Comparison of ENCODE assay signal across 15 mouse cellular contexts in the genomic region with DNA sequence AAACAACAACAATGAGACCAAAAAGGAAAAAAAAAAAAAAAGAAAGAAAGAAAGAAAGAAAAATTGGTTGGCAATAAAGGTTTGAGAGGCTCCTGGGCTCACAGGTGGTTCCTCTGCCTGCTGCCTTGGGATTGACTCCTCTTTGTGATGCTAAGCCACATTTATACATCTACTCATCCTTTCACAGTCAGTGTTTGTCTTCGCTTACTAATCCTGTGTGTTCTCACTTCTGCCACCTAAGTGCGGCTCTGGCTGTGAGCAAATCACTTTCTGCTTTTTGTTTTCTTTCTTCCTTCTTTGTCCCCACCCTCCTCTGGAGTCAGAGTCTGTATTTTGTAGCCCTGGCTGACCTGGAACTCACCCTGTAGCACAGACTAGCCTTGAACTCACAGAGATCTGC. TPM values are rescaled to one million over a fixed set of nuclear protein-coding genes. Genes with fewer than 3 reads are reported as not detected.
DNase-seq lines count a peak whose midpoint lies in the region; ATAC-seq and TF ChIP-seq lines count a peak whose summit lies in the region.
"Had no signal": no experiment of that assay in that cellular context is flagged by ENCODE, and none has a peak within 500 bp of the region (broad histone marks: within the 10 kb centered on the region; RNA-seq: fewer than 3 reads in every experiment).

No protein-coding gene starts in this region.

- H3K27me3 ChIP-seq in heart, adult 2 months (ENCODE audit: control insufficient read depth, insufficient read depth, low read length): no peaks in the 10 kb centered on the region
- no peaks in the 10 kb centered on the region for H3K27me3 ChIP-seq in hindbrain, embryonic 14.5 days (ENCODE audit: control insufficient read depth, insufficient read depth, low read length)
- no peaks in the 10 kb centered on the region for H3K27me3 ChIP-seq in hindbrain, postnatal 0 days (ENCODE audit: insufficient read depth, low read length)
- peaks cover 8% of the 10 kb centered on the region for H3K27me3 ChIP-seq in embryonic facial prominence, embryonic 10.5 days (replicated peaks; ENCODE audit: low read depth, poor library complexity, severe bottlenecking)
- H3K27me3 ChIP-seq: kidney, embryonic 15.5 days; limb, embryonic 12.5 days; neural tube, embryonic 15.5 days had no signal

- H3K79me2 ChIP-seq in heart, adult 2 months (replicated peaks; ENCODE audit: control insufficient read depth, insufficient read depth, low read length): 0 out of 2 replicates have a peak, but pooled peaks cover 2% of the 10 kb centered on the region

- WGBS in heart, adult 2 months: 82% methylated on average over 2 of the region's 2 CpGs
- 47% methylated on average over 2 of the region's 2 CpGs for WGBS in hindbrain, embryonic 14.5 days
- WGBS in hindbrain, postnatal 0 days: 48% methylated on average over 2 of the region's 2 CpGs
- WGBS in embryonic facial prominence, embryonic 10.5 days: 41% methylated on average over 2 of the region's 2 CpGs

- intact Hi-C loops in heart, adult 2 months (cut with DNase I): loop anchor here (10.0 kb wide), 1 partner anchor 101 kb away; no protein-coding TSS in a partner anchor
- intact Hi-C loops in heart, postnatal 36 days (cut with DNase I): loop anchor here (10.0 kb wide), 1 partner anchor 101 kb away; no protein-coding TSS in a partner anchor

- peaks cover 3% of the 10 kb centered on the region; the same call in 1 of the 2 replicates for H3K36me3 ChIP-seq in heart, adult 2 months (ENCODE audit: control insufficient read depth, insufficient read depth, low read length)
- H3K36me3 ChIP-seq in hindbrain, embryonic 14.5 days (replicated peaks; ENCODE audit: control insufficient read depth, insufficient read depth): no peaks in the 10 kb centered on the region
- H3K36me3 ChIP-seq in hindbrain, postnatal 0 days (ENCODE audit: insufficient read depth, low read length): no peaks in the 10 kb centered on the region
- no peaks in the 10 kb centered on the region for H3K36me3 ChIP-seq in embryonic facial prominence, embryonic 10.5 days (replicated peaks)
- H3K36me3 ChIP-seq: G1E; kidney, embryonic 15.5 days; limb, embryonic 12.5 days; liver, embryonic 13.5 days; neural tube, embryonic 15.5 days had no signal

- no peaks in the 10 kb centered on the region for H3K9me3 ChIP-seq in hindbrain, embryonic 14.5 days (ENCODE audit: control insufficient read depth, low read length)
- H3K9me3 ChIP-seq in hindbrain, postnatal 0 days (ENCODE audit: low read length): no peaks in the 10 kb centered on the region
- H3K9me3 ChIP-seq in embryonic facial prominence, embryonic 10.5 days: no peaks in the 10 kb centered on the region
- H3K9me3 ChIP-seq: G1E; kidney, embryonic 15.5 days; limb, embryonic 12.5 days; liver, embryonic 13.5 days; megakaryocyte, embryonic 14.5 days; neural tube, embryonic 15.5 days had no signal

- peaks cover 11% of the 10 kb centered on the region for H3K4me1 ChIP-seq in heart, adult 2 months (ENCODE audit: control insufficient read depth, insufficient read depth, low read length)
- H3K4me1 ChIP-seq in hindbrain, embryonic 14.5 days (replicated peaks; ENCODE audit: control insufficient read depth, insufficient read depth, low read length): peaks cover 16% of the 10 kb centered on the region
- no peaks in the 10 kb centered on the region for H3K4me1 ChIP-seq in hindbrain, postnatal 0 days (ENCODE audit: insufficient read depth, low read length)
- peaks cover 44% of the 10 kb centered on the region for H3K4me1 ChIP-seq in embryonic facial prominence, embryonic 10.5 days

- no peak overlapping the region for H3K9ac ChIP-seq in heart, adult 2 months (ENCODE audit: low read depth, low read length)
- H3K9ac ChIP-seq in hindbrain, embryonic 14.5 days: no peak overlapping the region
- H3K9ac ChIP-seq in hindbrain, postnatal 0 days (replicated peaks; ENCODE audit: low read length): no peak overlapping the region
- H3K9ac ChIP-seq: forebrain, postnatal 0 days; kidney, embryonic 15.5 days; limb, embryonic 12.5 days; liver, embryonic 13.5 days; neural tube, embryonic 15.5 days had no signal

- no peak for TF ChIP-seq CTCF in heart, adult 2 months (IDR thresholded peaks at IDR 0.05)
- no peak for TF ChIP-seq CTCF in hindbrain, postnatal 0 days (IDR thresholded peaks at IDR 0.05; ENCODE audit: low read depth)

- no peak for DNase-seq in heart, adult 2 months
- DNase-seq in heart, postnatal 36 days: no peak
- DNase-seq in hindbrain, embryonic 14.5 days (ENCODE audit: low spot score): no peak
- DNase-seq in hindbrain, postnatal 0 days (ENCODE audit: low spot score): no peak
- peak; percentile 29 for DNase-seq in A20 (ENCODE audit: low read depth, low spot score)
- DNase-seq in R1 (ENCODE audit: low read depth, low spot score): peak; percentile 81
- DNase-seq in neural tube, embryonic 10.5 days (ENCODE audit: extremely low spot score, low spot score): no peak
- DNase-seq in embryonic facial prominence, embryonic 10.5 days (ENCODE audit: low spot score): no peak

- H3K4me3 ChIP-seq in heart, adult 2 months: no peak overlapping the region
- H3K4me3 ChIP-seq in hindbrain, embryonic 14.5 days (replicated peaks; ENCODE audit: low read length): no peak overlapping the region
- no peak overlapping the region for H3K4me3 ChIP-seq in hindbrain, postnatal 0 days (ENCODE audit: low read length)
- H3K4me3 ChIP-seq in embryonic facial prominence, embryonic 10.5 days: no peak overlapping the region
- H3K4me3 ChIP-seq: kidney, embryonic 15.5 days; limb, embryonic 12.5 days; liver, embryonic 13.5 days; neural tube, embryonic 15.5 days had no signal

- no peak for ATAC-seq in hindbrain, embryonic 14.5 days (ENCODE audit: low FRiP score)
- ATAC-seq in hindbrain, postnatal 0 days: no peak
- ATAC-seq: forebrain, postnatal 0 days had no signal

- no peak for TF ChIP-seq EP300 in heart, adult 2 months (IDR thresholded peaks at IDR 0.05; ENCODE audit: insufficient read depth, low read depth, low read length)

- H3K27ac ChIP-seq in heart, adult 2 months: peak overlapping the region; percentile 40; the same call in 1 of the 2 replicates
- peak overlapping the region; percentile 34; the same call in 1 of the 2 replicates for H3K27ac ChIP-seq in hindbrain, embryonic 14.5 days
- H3K27ac ChIP-seq in hindbrain, postnatal 0 days: no peak overlapping the region
- H3K27ac ChIP-seq in embryonic facial prominence, embryonic 10.5 days (replicated peaks): no peak overlapping the region
- H3K27ac ChIP-seq: liver, embryonic 13.5 days had no signal

- H3K4me2 ChIP-seq in hindbrain, embryonic 14.5 days (replicated peaks): no peak overlapping the region
- no peak overlapping the region for H3K4me2 ChIP-seq in hindbrain, postnatal 0 days (ENCODE audit: low read depth, low read length)
- H3K4me2 ChIP-seq: kidney, embryonic 15.5 days; limb, embryonic 12.5 days; liver, embryonic 13.5 days; neural tube, embryonic 15.5 days had no signal

- no peak for TF ChIP-seq POLR2A in heart, adult 2 months (IDR thresholded peaks at IDR 0.05; ENCODE audit: insufficient read depth, low read depth, low read length)

RNA-seq across cellular contexts. Expression of gene Ypel2, which starts 2.8 kb away (rescaled TPM):
- 10 to 100 TPM; 11.6 to 26.3 TPM for total RNA-seq in heart, adult 2 months (2021)
- 7.9 and 12.2 TPM in 2 replicates for polyA plus RNA-seq in heart, adult 2 months (2012; rRNA removed)
- total RNA-seq in heart, postnatal 36 days (2021): 10 to 100 TPM; 11.1 to 31.6 TPM
- polyA plus RNA-seq in hindbrain, embryonic 14.5 days (2014; fragmentation: Nextera tagmentation; extraction: Ambion mirVana): 3.2 and 3.9 TPM in 2 replicates
- total RNA-seq in hindbrain, postnatal 0 days (2014; rRNA removed): 2.7 and 4.6 TPM in 2 replicates
- 3.4 and 3.6 TPM in 2 replicates for polyA plus RNA-seq in hindbrain, postnatal 0 days (2015; fragmentation: Nextera tagmentation; extraction: Ambion mirVana)
- polyA plus RNA-seq in embryonic facial prominence, embryonic 10.5 days (2016; fragmentation: Nextera tagmentation; extraction: Ambion mirVana): 4.2 and 5.4 TPM in 2 replicates

Comparison
In these comparisons a context has a peak if more than half of its experiments do, and no peak if none do; other contexts are left out.
1. H3K27ac ChIP-seq: peak in heart, adult 2 months (single experiment) and hindbrain, embryonic 14.5 days (single experiment); none in hindbrain, postnatal 0 days (single experiment) and embryonic facial prominence, embryonic 10.5 days (single experiment).
2. DNase-seq: peak in A20 (single experiment) and R1 (single experiment); none in heart, adult 2 months (0 of 2), heart, postnatal 36 days (0 of 2), hindbrain, embryonic 14.5 days (single experiment), hindbrain, postnatal 0 days (single experiment), neural tube, embryonic 10.5 days (single experiment) and embryonic facial prominence, embryonic 10.5 days (single experiment).